Mouse (Mus musculus): ENCODE data around the gene Kcna2. TPM values are rescaled to one million over a fixed set of nuclear protein-coding genes. Genes with fewer than 3 reads are reported as not detected.

Gene Kcna2
- polyA plus RNA-seq, 1 experiment from 2014 or later: 0.07 TPM

- no peak overlapping the region for H3K9ac ChIP-seq
- no peaks in the 10 kb centered on the region for H3K9me3 ChIP-seq
- H3K27ac ChIP-seq: no peak overlapping the region
- H3K36me3 ChIP-seq: no peaks in the 10 kb centered on the region
- no peaks in the 10 kb centered on the region for H3K27me3 ChIP-seq
- H3K4me1 ChIP-seq: no peaks in the 10 kb centered on the region
- no peak overlapping the region for H3K4me2 ChIP-seq
- no peak overlapping the region for H3K4me3 ChIP-seq
- ATAC-seq (ENCODE audit: insufficient number of reproducible peaks, insufficient read depth, low FRiP score, low TSS enrichment, low read depth): no peak
- WGBS: 59% methylated on average over 3 of the region's 3 CpGs
These were observed 27.5 kb downstream of the Kcna2 start for GRCm38 (mm10) chr3:107128421-107128820.

- Histone ChIP-seq H3K4me2 (no peak overlapping the region), H3K36me3 (no peaks in the 10 kb centered on the region), H3K9me3 (no peaks in the 10 kb centered on the region), H3K27ac (no peak overlapping the region), H3K4me3 (no peak overlapping the region), H3K27me3 (no peaks in the 10 kb centered on the region), H3K9ac (no peak overlapping the region), H3K4me1 (no peaks in the 10 kb centered on the region)
- ATAC-seq (ENCODE audit: insufficient number of reproducible peaks, insufficient read depth, low FRiP score, low TSS enrichment, low read depth): no peak
- 62% methylated on average over 2 of the region's 2 CpGs for WGBS
These were observed 28.3 kb downstream of the Kcna2 start for GRCm38 (mm10) chr3:107129251-107129650.

GRCm38 (mm10) chr3:107130661-107131326, 29.8 kb downstream of the Kcna2 start:
- no peak for ATAC-seq (ENCODE audit: insufficient number of reproducible peaks, insufficient read depth, low FRiP score, low TSS enrichment, low read depth)
- 81% methylated on average over 4 of the region's 4 CpGs for WGBS
- no peak overlapping the region for H3K4me2 ChIP-seq
- H3K36me3 ChIP-seq: no peaks in the 10 kb centered on the region
- H3K27ac ChIP-seq: no peak overlapping the region
- no peaks in the 10 kb centered on the region for H3K27me3 ChIP-seq
- H3K4me3 ChIP-seq: no peak overlapping the region
- no peaks in the 10 kb centered on the region for H3K4me1 ChIP-seq
- H3K9ac ChIP-seq: no peak overlapping the region
- H3K9me3 ChIP-seq: no peaks in the 10 kb centered on the region

GRCm38 (mm10) chr3:107131846-107132245, 30.9 kb downstream of the Kcna2 start:
- H3K27ac ChIP-seq: no peak overlapping the region
- H3K9me3 ChIP-seq: no peaks in the 10 kb centered on the region
- 71% methylated on average over 6 of the region's 6 CpGs for WGBS
- H3K27me3 ChIP-seq: no peaks in the 10 kb centered on the region
- H3K36me3 ChIP-seq: no peaks in the 10 kb centered on the region
- H3K9ac ChIP-seq: no peak overlapping the region
- no peaks in the 10 kb centered on the region for H3K4me1 ChIP-seq
- H3K4me3 ChIP-seq: no peak overlapping the region
- no peak overlapping the region for H3K4me2 ChIP-seq
- ATAC-seq (ENCODE audit: insufficient number of reproducible peaks, insufficient read depth, low FRiP score, low TSS enrichment, low read depth): no peak

GRCm38 (mm10) chr3:107132651-107133050, 31.7 kb downstream of the Kcna2 start:
- WGBS: 88% methylated on average over 6 of the region's 6 CpGs
- Histone ChIP-seq H3K9me3 (no peaks in the 10 kb centered on the region), H3K36me3 (no peaks in the 10 kb centered on the region), H3K9ac (no peak overlapping the region), H3K4me1 (no peaks in the 10 kb centered on the region), H3K27ac (no peak overlapping the region), H3K27me3 (no peaks in the 10 kb centered on the region), H3K4me2 (no peak overlapping the region), H3K4me3 (no peak overlapping the region)
- no peak for ATAC-seq (ENCODE audit: insufficient number of reproducible peaks, insufficient read depth, low FRiP score, low TSS enrichment, low read depth)

GRCm38 (mm10) chr3:107134457-107134856, 33.5 kb downstream of the Kcna2 start:
- no peak overlapping the region for H3K4me2 ChIP-seq
- H3K27ac ChIP-seq: no peak overlapping the region
- H3K4me3 ChIP-seq: no peak overlapping the region
- no peaks in the 10 kb centered on the region for H3K9me3 ChIP-seq
- no peaks in the 10 kb centered on the region for H3K27me3 ChIP-seq
- H3K9ac ChIP-seq: no peak overlapping the region
- WGBS: 82% methylated on average over 3 of the region's 3 CpGs
- no peaks in the 10 kb centered on the region for H3K4me1 ChIP-seq
- H3K36me3 ChIP-seq: no peaks in the 10 kb centered on the region
- ATAC-seq (ENCODE audit: insufficient number of reproducible peaks, insufficient read depth, low FRiP score, low TSS enrichment, low read depth): no peak

- Histone ChIP-seq H3K9ac (no peak overlapping the region), H3K4me2 (no peak overlapping the region), H3K4me1 (no peaks in the 10 kb centered on the region), H3K4me3 (no peak overlapping the region), H3K9me3 (no peaks in the 10 kb centered on the region), H3K27me3 (no peaks in the 10 kb centered on the region), H3K27ac (no peak overlapping the region), H3K36me3 (no peaks in the 10 kb centered on the region)
- WGBS: 72% methylated on average over 7 of the region's 7 CpGs
- no peak for ATAC-seq (ENCODE audit: insufficient number of reproducible peaks, insufficient read depth, low FRiP score, low TSS enrichment, low read depth)
These were observed 46.2 kb downstream of the Kcna2 start for GRCm38 (mm10) chr3:107147126-107147525.

GRCm38 (mm10) chr3:107149006-107149405, 48.1 kb downstream of the Kcna2 start:
- Histone ChIP-seq H3K9ac (no peak overlapping the region), H3K4me3 (no peak overlapping the region), H3K27ac (no peak overlapping the region), H3K4me2 (no peak overlapping the region), H3K9me3 (no peaks in the 10 kb centered on the region), H3K4me1 (no peaks in the 10 kb centered on the region), H3K36me3 (no peaks in the 10 kb centered on the region), H3K27me3 (no peaks in the 10 kb centered on the region)
- 72% methylated on average over 3 of the region's 3 CpGs for WGBS
- no peak for ATAC-seq (ENCODE audit: insufficient number of reproducible peaks, insufficient read depth, low FRiP score, low TSS enrichment, low read depth)

- no peaks in the 10 kb centered on the region for H3K36me3 ChIP-seq
- H3K9ac ChIP-seq: no peak overlapping the region
- H3K4me2 ChIP-seq: no peak overlapping the region
- WGBS: 42% methylated on average over 3 of the region's 3 CpGs
- ATAC-seq (ENCODE audit: insufficient number of reproducible peaks, insufficient read depth, low FRiP score, low TSS enrichment, low read depth): no peak
- no peaks in the 10 kb centered on the region for H3K9me3 ChIP-seq
- H3K27ac ChIP-seq: no peak overlapping the region
- H3K27me3 ChIP-seq: no peaks in the 10 kb centered on the region
- no peak overlapping the region for H3K4me3 ChIP-seq
- no peaks in the 10 kb centered on the region for H3K4me1 ChIP-seq
These were observed 49.5 kb downstream of the Kcna2 start for GRCm38 (mm10) chr3:107150469-107150868.

GRCm38 (mm10) chr3:107150872-107151540, 50.1 kb downstream of the Kcna2 start:
- WGBS: 48% methylated on average over 7 of the region's 7 CpGs
- no peaks in the 10 kb centered on the region for H3K4me1 ChIP-seq

GRCm38 (mm10) chr3:107153772-107154655, 53.1 kb downstream of the Kcna2 start:
- Histone ChIP-seq H3K27me3 (peaks cover 3% of the 10 kb centered on the region), H3K4me1 (no peaks in the 10 kb centered on the region), H3K4me2 (no peak overlapping the region), H3K9ac (no peak overlapping the region), H3K4me3 (no peak overlapping the region), H3K27ac (no peak overlapping the region), H3K36me3 (no peaks in the 10 kb centered on the region), H3K9me3 (no peaks in the 10 kb centered on the region)
- WGBS: 85% methylated on average over 11 of the region's 11 CpGs
- no peak for ATAC-seq (ENCODE audit: insufficient number of reproducible peaks, insufficient read depth, low FRiP score, low TSS enrichment, low read depth)

More at GRCm38 (mm10) chr3:107150872-107151540, 50.1 kb downstream of the Kcna2 start:
- Histone ChIP-seq H3K36me3 (no peaks in the 10 kb centered on the region), H3K4me2 (no peak overlapping the region), H3K9me3 (no peaks in the 10 kb centered on the region), H3K4me3 (no peak overlapping the region), H3K9ac (no peak overlapping the region), H3K27me3 (no peaks in the 10 kb centered on the region), H3K27ac (no peak overlapping the region)
- no peak for ATAC-seq (ENCODE audit: insufficient number of reproducible peaks, insufficient read depth, low FRiP score, low TSS enrichment, low read depth)

Measured in embryonic facial prominence, embryonic 13.5 days (tissue).